Mouse (Mus musculus): Measurements from ENCODE around the gene Ttc16. TPM values are rescaled to one million over a fixed set of nuclear protein-coding genes. Genes with fewer than 3 reads are reported as not detected.

Gene Ttc16
- polyA plus RNA-seq, 1 experiment from 2014 or later: 0.30 TPM

GRCm38 (mm10) chr2:32788581-32788980, 13.1 kb upstream of the Ttc16 start:
- Histone ChIP-seq H3K9ac (ENCODE audit: low read depth, low read length) (no peak overlapping the region), H3K4me3 (ENCODE audit: low read depth, low read length) (no peak overlapping the region), H3K27ac (ENCODE audit: low read depth, low read length) (no peak overlapping the region), H3K9me3 (ENCODE audit: control insufficient read depth, low read length) (no peaks in the 10 kb centered on the region), H3K4me1 (replicated peaks; ENCODE audit: control insufficient read depth, insufficient read depth, low read length) (peaks cover 3% of the 10 kb centered on the region; the same call in 1 of the 2 replicates), H3K36me3 (ENCODE audit: control insufficient read depth, insufficient read depth, low read length) (no peaks in the 10 kb centered on the region), H3K4me2 (no peak overlapping the region), H3K27me3 (replicated peaks; ENCODE audit: control insufficient read depth, insufficient read depth, low read length) (no peaks in the 10 kb centered on the region)
- ATAC-seq (replicated peaks; ENCODE audit: low FRiP score) (no peak), DNase-seq (ENCODE audit: low spot score) (no peak)
- WGBS: 50% methylated on average over 2 of the region's 2 CpGs

- ATAC-seq (replicated peaks; ENCODE audit: low FRiP score) (no peak), DNase-seq (ENCODE audit: low spot score) (no peak)
- Histone ChIP-seq H3K4me1 (replicated peaks; ENCODE audit: control insufficient read depth, insufficient read depth, low read length) (peaks cover 3% of the 10 kb centered on the region; the same call in 1 of the 2 replicates), H3K36me3 (ENCODE audit: control insufficient read depth, insufficient read depth, low read length) (no peaks in the 10 kb centered on the region), H3K27ac (ENCODE audit: low read depth, low read length) (no peak overlapping the region), H3K9me3 (ENCODE audit: control insufficient read depth, low read length) (no peaks in the 10 kb centered on the region), H3K9ac (ENCODE audit: low read depth, low read length) (no peak overlapping the region), H3K27me3 (replicated peaks; ENCODE audit: control insufficient read depth, insufficient read depth, low read length) (no peaks in the 10 kb centered on the region), H3K4me3 (ENCODE audit: low read depth, low read length) (no peak overlapping the region), H3K4me2 (no peak overlapping the region)
- 47% methylated on average over 6 of the region's 6 CpGs for WGBS
Observed at GRCm38 (mm10) chr2:32787176-32787575, 11.7 kb upstream of the Ttc16 start.

DNA sequence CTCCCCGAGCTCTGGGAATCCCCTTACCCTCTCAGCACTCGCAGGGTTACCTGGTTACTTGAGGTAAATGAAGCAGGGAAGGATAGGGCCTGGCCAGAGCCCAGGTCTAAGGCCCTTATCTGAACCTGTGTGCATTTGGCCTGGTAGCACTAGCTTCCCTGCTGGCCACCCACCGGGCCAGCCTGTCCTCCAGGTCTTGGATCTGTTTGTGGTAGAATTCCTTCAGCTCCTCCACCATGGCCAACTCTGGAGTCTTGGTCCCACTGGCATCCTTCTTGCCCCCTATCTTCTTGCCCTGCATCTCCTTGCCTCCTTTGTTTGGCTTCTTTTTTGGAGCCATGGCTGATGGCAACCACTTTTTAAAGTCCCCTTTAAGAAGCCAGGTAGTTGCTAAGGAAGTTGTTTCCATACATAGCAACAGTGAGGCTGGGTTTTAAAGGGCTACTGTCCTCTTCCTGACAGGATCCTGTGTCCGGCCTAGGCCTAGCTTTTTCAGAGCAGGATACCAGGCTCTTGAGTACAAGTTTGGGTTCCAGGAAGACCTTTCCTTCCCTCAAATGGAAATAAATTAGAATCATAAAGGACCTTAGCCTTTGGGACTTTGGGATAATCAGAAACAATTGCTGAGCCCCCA, 8.7 kb upstream of the Ttc16 start, which contains the start of gene Cfap157:
TSS of gene Cfap157 (minus strand) at position 381 of the 634 bp plus-strand sequence.
- Histone ChIP-seq H3K36me3 (ENCODE audit: control insufficient read depth, insufficient read depth, low read length) (no peaks in the 10 kb centered on the region), H3K4me2 (no peak within 1 kb of the TSS), H3K27me3 (replicated peaks; ENCODE audit: control insufficient read depth, insufficient read depth, low read length) (no peaks in the 10 kb centered on the region), H3K9me3 (ENCODE audit: control insufficient read depth, low read length) (no peaks in the 10 kb centered on the region), H3K4me3 (ENCODE audit: low read depth, low read length) (no peak within 1 kb of the TSS), H3K9ac (ENCODE audit: low read depth, low read length) (no peak within 1 kb of the TSS), H3K4me1 (replicated peaks; ENCODE audit: control insufficient read depth, insufficient read depth, low read length) (peaks cover 3% of the 10 kb centered on the region; the same call in 1 of the 2 replicates), H3K27ac (ENCODE audit: low read depth, low read length) (no peak within 1 kb of the TSS)
- DNase-seq (ENCODE audit: low spot score) (no peak), ATAC-seq (replicated peaks; ENCODE audit: low FRiP score) (no peak)
- 56% methylated on average over 4 of the region's 4 CpGs for WGBS

DNA sequence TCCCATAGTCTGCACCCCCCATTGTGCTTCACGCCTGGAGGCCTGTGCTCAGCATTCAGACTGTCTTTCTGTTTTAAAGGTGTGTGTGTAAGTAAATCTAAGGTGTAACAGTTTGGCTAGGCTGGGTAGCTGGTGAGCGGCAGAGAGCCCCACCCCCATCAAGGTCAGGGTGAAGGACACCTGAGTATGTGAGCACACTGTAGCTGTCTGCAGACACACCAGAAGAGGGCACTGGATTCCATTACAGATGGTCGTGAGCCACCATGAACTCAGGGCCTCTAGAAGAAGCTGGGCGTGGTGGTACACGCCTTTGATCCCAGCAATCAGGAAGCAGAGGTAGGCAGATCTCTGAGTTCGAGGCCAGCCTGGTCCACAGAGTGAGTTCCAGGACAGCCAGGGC, 6.3 kb upstream of the Ttc16 start:
- H3K4me1 ChIP-seq (replicated peaks; ENCODE audit: control insufficient read depth, insufficient read depth, low read length): no peaks in the 10 kb centered on the region
- H3K4me3 ChIP-seq (ENCODE audit: low read depth, low read length): no peak overlapping the region
- no peaks in the 10 kb centered on the region for H3K27me3 ChIP-seq (replicated peaks; ENCODE audit: control insufficient read depth, insufficient read depth, low read length)
- H3K36me3 ChIP-seq (ENCODE audit: control insufficient read depth, insufficient read depth, low read length): peaks cover 2% of the 10 kb centered on the region; the same call in 1 of the 2 replicates
- H3K9me3 ChIP-seq (ENCODE audit: control insufficient read depth, low read length): no peaks in the 10 kb centered on the region
- no peak overlapping the region for H3K27ac ChIP-seq (ENCODE audit: low read depth, low read length)
- 67% methylated on average over 6 of the region's 6 CpGs for WGBS
- DNase-seq (ENCODE audit: low spot score) (no peak), ATAC-seq (replicated peaks; ENCODE audit: low FRiP score) (no peak)
- H3K9ac ChIP-seq (ENCODE audit: low read depth, low read length): no peak overlapping the region
- H3K4me2 ChIP-seq: no peak overlapping the region

GRCm38 (mm10) chr2:32779714-32780113, 4.3 kb upstream of the Ttc16 start:
- no peak overlapping the region for H3K27ac ChIP-seq (ENCODE audit: low read depth, low read length)
- no peak for ATAC-seq (replicated peaks; ENCODE audit: low FRiP score)
- no peak for DNase-seq (ENCODE audit: low spot score)
- 83% methylated on average over 6 of the region's 6 CpGs for WGBS
- peaks cover 2% of the 10 kb centered on the region; the same call in 1 of the 2 replicates for H3K36me3 ChIP-seq (ENCODE audit: control insufficient read depth, insufficient read depth, low read length)
- H3K4me3 ChIP-seq (ENCODE audit: low read depth, low read length): no peak overlapping the region
- peaks cover 6% of the 10 kb centered on the region; the same call in 1 of the 2 replicates for H3K4me1 ChIP-seq (replicated peaks; ENCODE audit: control insufficient read depth, insufficient read depth, low read length)
- H3K4me2 ChIP-seq: no peak overlapping the region
- H3K9ac ChIP-seq (ENCODE audit: low read depth, low read length): no peak overlapping the region
- H3K27me3 ChIP-seq (replicated peaks; ENCODE audit: control insufficient read depth, insufficient read depth, low read length): no peaks in the 10 kb centered on the region
- H3K9me3 ChIP-seq (ENCODE audit: control insufficient read depth, low read length): no peaks in the 10 kb centered on the region

DNA sequence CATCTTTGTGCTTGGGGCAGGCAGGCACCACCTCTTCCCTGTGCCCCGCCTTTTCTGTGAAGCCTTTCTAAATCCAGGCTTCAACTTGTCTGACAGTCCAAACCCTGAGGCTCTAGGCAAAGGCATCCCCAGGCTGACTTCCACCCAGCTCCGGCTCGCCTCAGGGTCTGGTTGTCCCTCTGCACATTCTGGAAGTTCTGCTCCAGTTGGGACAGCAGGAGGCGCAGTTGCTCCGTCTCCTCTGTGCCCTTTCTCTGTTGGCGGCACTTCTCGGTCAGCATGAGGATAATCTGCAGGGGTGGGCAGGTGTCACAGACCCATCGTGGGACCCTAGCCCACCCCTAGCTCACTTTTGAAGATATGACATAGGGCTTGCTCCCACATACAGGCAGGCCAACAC, 3.7 kb upstream of the Ttc16 start:
- whole genome bisulfite sequencing: 26% methylated on average over 8 of the region's 8 CpGs
- peaks cover 2% of the 10 kb centered on the region; the same call in 1 of the 2 replicates for H3K36me3 ChIP-seq (ENCODE audit: control insufficient read depth, insufficient read depth, low read length)
- no peak overlapping the region for H3K4me3 ChIP-seq (ENCODE audit: low read depth, low read length)
- H3K27ac ChIP-seq (ENCODE audit: low read depth, low read length): no peak overlapping the region
- no peaks in the 10 kb centered on the region for H3K9me3 ChIP-seq (ENCODE audit: control insufficient read depth, low read length)
- H3K9ac ChIP-seq (ENCODE audit: low read depth, low read length): no peak overlapping the region
- no peak overlapping the region for H3K4me2 ChIP-seq
- H3K27me3 ChIP-seq (replicated peaks; ENCODE audit: control insufficient read depth, insufficient read depth, low read length): no peaks in the 10 kb centered on the region
- DNase-seq (ENCODE audit: low spot score) (peak; percentile 60), ATAC-seq (replicated peaks; ENCODE audit: low FRiP score) (no peak)
- peaks cover 6% of the 10 kb centered on the region; the same call in 1 of the 2 replicates for H3K4me1 ChIP-seq (replicated peaks; ENCODE audit: control insufficient read depth, insufficient read depth, low read length)

GRCm38 (mm10) chr2:32778081-32778480, 2.6 kb upstream of the Ttc16 start:
- WGBS: 90% methylated on average over 6 of the region's 6 CpGs
- Histone ChIP-seq H3K27ac (ENCODE audit: low read depth, low read length) (no peak overlapping the region), H3K27me3 (replicated peaks; ENCODE audit: control insufficient read depth, insufficient read depth, low read length) (no peaks in the 10 kb centered on the region), H3K9ac (ENCODE audit: low read depth, low read length) (no peak overlapping the region), H3K4me3 (ENCODE audit: low read depth, low read length) (no peak overlapping the region), H3K4me1 (replicated peaks; ENCODE audit: control insufficient read depth, insufficient read depth, low read length) (peaks cover 6% of the 10 kb centered on the region; the same call in 1 of the 2 replicates), H3K9me3 (ENCODE audit: control insufficient read depth, low read length) (no peaks in the 10 kb centered on the region), H3K36me3 (ENCODE audit: control insufficient read depth, insufficient read depth, low read length) (peaks cover 2% of the 10 kb centered on the region; the same call in 1 of the 2 replicates), H3K4me2 (no peak overlapping the region)
- DNase-seq (ENCODE audit: low spot score) (no peak), ATAC-seq (replicated peaks; ENCODE audit: low FRiP score) (no peak)

DNA sequence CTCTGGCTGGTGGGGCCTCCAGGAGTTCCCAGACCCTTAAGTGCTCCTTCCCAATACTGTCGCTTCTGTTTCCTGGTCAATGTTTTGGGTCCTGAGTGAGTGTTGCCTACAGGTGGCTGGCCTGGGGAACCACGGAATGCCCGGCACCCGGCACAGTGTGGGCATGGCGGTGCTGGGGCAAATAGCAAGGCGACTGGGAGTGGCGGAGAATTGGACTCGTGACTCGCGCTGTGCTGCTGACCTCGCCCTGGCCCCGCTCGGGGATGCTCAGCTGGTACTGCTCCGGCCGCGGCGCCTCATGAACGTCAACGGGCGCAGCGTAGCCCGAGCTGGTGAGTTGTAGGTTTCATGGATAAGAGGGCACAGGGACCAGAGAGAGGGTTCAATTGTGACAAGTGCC, 759 bp upstream of the Ttc16 start:
- no peak for DNase-seq (ENCODE audit: low spot score)
- Histone ChIP-seq H3K4me3 (ENCODE audit: low read depth, low read length) (peak overlapping the region; percentile 54), H3K4me2 (peak overlapping the region; percentile 85), H3K9me3 (ENCODE audit: control insufficient read depth, low read length) (no peaks in the 10 kb centered on the region), H3K36me3 (ENCODE audit: control insufficient read depth, insufficient read depth, low read length) (peaks cover 2% of the 10 kb centered on the region; the same call in 1 of the 2 replicates), H3K27ac (ENCODE audit: low read depth, low read length) (no peak overlapping the region), H3K9ac (ENCODE audit: low read depth, low read length) (peak overlapping the region; percentile 37), H3K27me3 (replicated peaks; ENCODE audit: control insufficient read depth, insufficient read depth, low read length) (no peaks in the 10 kb centered on the region), H3K4me1 (replicated peaks; ENCODE audit: control insufficient read depth, insufficient read depth, low read length) (peaks cover 14% of the 10 kb centered on the region)
- no peak; the same call in 1 of the 2 replicates for ATAC-seq (replicated peaks; ENCODE audit: low FRiP score)
- WGBS: 25% methylated on average over 22 of the region's 22 CpGs
